Mouse (Mus musculus) testis, postnatal 10 days (tissue): ENCODE measurements around the gene Uba3.

Experiments used
- DNase-seq: peaks from one replicate; pipeline ENCODE4 v3.0.0; 2021; ENCODE audit warnings: low spot score

Gene Uba3

DNA sequence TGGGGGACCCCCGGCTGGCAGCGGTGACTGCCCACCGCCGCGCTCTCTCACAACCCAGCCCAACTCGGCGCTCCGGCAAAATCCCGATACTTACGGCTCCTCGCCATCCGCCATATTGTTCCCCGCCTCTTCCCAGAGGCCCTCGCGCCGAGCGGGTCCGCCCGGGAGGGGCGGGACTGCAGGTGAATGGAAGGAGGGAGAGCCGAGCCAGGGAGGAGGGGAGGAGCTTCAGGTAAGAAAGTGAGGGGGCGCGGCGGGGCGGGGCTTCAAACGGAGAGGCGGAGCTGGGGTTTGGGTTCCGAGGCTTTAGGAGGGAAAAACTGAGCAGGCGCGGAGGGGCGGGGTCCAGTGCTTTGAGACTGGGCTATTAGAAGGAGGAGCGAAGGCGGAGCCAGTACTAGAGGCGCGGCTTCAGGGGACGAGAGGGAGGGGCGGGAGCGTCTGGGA is at the start of gene Uba3:
TSS of gene Uba3 (minus strand) at position 209 of the 447 bp plus-strand sequence.
- peak; percentile 100 for DNase-seq

DNA sequence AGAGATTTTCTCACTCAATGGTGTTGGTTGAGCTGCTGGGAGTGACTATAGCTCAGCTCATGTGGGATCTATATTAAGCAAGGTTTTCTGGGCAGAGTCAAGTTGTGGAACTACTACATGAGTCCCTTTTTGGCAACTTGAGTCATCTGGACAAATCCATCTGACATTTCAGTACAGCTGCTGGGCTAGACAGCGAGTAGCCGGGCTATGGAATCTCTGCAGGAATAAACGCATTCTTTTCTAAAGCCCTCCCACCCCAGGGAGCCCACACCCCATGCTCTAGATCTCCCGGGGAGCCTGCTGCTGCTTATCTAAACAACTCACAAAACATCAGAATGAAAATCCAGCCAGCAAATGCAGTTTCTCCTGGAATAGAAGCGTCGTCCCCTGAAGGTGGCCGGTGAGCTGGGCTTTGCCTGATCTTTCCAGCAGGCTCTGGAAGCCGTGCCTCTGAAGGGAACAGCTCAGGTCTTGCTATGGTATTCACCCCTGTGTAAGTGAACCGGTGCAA is 47.3 kb upstream of the Uba3 start, which contains the start of gene Lmod3:
TSS of gene Lmod3 (minus strand) at position 49 of the 511 bp plus-strand sequence.
- no peak for DNase-seq

- no peak for DNase-seq
Measured at GRCm38 (mm10) chr6:97252086-97252485, 46.6 kb upstream of the Uba3 start.

DNA sequence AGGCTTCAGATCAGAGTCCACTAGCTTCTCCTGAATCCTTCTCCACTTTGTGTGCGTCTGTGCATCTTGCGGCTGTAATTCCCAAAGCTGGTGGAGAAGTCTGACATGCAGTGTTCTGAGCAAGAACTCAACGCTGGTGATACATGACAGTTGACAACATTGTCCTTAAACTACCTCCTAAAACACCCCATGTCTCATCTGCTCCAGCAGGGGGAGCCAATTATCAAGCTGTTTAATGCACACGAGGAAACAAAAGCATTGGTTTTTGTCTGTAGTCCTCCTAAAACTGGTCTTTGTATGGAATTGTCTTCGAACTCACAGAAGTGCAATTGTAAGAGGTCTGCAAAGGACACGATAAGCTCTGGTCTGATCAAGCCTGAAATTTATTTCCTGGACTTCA is 45.5 kb upstream of the Uba3 start:
- peak; percentile 49 for DNase-seq

DNA sequence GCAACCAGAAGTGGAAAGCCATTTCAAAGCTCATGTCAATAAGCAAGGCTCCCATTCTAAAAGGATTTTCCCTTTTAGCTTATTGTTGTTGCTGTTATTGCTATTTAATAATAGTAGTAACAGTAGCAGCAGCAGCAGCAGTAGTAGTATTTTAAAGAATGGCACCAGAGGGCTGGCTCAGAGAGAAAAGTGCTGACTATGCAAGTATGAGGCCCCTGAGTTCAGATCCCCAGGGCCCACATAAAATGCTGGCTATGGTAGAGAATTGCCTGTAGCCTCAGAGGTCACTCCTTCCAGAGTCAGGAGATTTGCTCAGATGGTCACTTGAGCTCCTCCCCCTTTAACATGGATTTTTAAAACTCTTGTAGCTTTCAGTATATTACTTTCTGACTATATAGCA is 39.8 kb upstream of the Uba3 start:
- no peak for DNase-seq

GRCm38 (mm10) chr6:97242522-97242921 is 37.1 kb upstream of the Uba3 start:
- no peak for DNase-seq

DNA sequence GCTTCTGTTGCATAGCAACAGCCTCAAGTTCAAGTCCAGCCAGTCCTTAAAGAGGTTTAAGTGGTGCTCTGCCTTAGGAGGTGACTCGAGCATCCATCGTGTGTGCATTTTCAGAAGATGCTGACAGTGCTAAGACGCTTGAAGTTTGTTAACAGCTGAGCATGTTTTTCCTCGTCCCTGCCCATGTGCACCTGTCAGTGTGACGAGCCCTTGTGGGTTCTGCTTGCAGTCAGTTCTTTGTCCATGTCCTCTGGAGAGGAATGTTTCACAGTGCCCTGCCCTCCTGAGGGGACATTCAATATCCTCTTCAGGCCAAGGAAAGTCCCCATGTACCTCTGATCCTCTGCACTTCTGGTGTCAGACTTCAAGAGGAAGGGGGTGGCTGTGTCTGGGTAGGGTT is 34.6 kb upstream of the Uba3 start:
- DNase-seq: no peak

DNA sequence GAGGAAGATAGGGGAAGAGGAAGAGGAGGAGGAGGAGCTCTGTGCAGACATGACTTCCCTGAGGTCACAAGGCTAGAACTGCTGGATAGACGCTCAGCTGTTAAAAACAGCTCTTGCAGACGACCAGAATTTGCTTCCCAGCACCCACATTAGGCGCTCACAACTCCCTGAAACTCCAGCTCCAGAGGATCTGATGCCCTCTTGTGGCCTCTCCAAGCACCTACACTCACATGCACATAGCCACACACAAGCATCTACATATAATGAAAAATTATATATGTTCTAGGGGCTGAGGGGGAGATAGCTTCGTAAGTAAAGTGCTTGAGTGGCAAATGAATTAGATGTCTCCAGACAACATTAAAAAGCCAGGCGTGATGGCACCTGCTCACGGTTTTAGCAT is 33.9 kb upstream of the Uba3 start:
- no peak for DNase-seq

DNA sequence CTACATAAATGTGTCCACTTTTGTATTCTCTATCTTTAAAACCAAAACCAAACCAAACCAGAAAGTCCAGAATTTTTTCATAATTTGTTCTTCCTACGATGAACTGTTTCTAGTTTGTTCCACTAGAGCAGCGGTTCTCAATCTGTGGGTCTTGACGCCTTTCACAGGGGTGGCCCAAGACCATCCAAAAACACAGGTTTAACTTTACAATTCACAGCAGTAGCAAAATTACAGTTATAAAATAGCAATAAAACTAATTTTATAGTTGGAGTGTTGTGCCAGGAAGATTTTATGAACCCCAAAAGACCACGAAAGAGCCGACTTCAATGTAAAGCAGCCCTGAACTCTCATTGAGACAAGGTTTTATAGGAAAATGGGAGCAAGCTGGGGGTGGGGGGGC is 30.6 kb upstream of the Uba3 start:
- DNase-seq: no peak

GRCm38 (mm10) chr6:97234911-97235668 is 29.6 kb upstream of the Uba3 start:
- no peak for DNase-seq

DNA sequence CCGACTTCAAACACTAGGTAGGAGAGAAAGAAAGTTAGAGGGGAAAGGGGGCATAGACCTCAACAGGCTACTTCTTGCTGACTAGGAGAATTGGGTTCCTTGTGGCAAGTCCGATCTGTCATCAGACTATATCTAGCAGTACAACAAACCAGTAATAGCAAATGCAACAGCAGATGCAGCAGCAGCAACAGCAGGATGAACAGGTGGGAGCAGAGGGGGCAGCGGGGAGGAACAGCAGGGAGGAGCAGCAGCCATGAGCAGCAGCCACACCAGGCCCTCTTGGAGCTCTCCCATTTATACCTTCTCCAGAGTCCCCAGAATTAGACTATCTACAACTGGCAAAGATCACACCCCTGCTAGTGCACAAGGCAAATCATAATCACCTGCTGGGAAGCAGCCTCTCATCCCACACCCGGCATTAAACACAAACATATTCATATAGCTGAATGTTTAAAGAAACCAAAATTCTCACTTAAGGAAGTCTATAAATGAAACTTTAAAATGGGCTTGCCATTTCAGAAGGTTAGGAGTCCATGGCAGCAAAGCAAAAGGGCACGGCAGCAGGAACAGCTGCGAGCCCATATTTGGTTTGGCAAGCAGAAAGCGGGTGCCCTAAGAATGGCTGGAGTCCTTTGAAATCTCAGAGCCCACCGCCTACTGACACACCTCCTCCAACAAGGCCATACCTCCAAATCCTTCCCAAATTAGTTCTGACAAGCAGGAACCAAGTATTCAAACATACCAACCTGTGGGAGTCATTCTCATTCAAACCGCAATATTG is 21.8 kb upstream of the Uba3 start:
- DNase-seq: no peak

DNA sequence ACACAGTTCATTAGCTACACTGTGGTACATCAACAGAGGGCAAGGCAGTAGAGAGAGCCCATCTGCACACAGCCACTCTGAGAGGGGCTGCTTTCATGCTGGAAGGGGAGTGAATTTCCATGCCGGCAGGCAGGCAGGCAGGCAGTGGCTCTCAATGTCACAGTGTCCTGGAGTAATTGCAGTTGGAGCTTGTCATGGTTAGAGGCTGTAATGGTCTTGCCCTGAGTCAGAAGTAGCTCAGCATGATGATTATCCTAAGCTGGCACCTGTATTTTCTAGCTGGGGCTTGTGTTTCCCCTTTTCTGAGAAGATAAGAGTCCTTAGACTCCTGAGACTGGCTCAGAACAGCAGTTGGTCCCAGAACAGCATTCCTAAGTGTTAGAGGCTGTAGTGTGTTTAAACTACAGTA is 20.6 kb upstream of the Uba3 start:
- no peak for DNase-seq

DNA sequence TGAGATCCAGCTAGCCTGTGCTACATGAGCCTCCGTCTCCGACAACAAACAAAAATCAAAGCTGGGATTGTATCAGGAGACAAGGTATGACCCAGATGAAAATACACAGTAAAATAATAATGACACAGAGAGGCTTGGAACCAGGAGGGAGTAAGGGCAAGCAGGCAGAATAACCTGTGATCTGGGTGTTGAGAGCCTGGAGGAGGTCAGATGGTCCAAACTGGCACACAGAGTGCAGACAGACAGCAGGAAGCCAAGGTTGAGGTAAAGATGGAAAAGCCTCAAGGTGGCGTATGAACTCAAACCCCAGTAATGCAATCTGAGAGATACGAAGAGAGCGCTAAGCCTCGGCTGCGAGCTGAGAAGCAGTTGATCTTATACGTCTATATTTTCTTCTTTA is 19.1 kb upstream of the Uba3 start:
- DNase-seq: no peak

DNA sequence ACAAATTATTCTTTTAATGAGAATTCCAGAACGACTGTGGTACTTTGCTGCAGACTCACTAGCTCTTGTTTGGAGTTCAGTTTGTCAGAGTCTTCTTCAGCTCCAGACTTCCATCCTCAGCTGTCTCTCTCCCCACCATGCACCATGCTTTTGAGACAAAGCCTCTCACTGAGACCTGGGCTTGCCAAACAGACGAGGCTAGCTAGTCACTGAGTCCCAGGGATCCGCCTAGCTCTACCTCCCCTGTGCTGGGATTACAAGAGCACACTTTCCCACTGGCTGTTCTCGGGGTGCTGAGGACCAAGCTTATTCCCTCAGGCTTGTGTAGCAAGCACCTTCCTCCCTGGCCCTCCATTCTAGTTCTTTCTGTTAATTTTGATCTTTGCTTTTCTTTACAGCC is 18.1 kb upstream of the Uba3 start:
- DNase-seq: no peak

- no peak for DNase-seq
Measured at GRCm38 (mm10) chr6:97222931-97223467, 17.6 kb upstream of the Uba3 start.

DNA sequence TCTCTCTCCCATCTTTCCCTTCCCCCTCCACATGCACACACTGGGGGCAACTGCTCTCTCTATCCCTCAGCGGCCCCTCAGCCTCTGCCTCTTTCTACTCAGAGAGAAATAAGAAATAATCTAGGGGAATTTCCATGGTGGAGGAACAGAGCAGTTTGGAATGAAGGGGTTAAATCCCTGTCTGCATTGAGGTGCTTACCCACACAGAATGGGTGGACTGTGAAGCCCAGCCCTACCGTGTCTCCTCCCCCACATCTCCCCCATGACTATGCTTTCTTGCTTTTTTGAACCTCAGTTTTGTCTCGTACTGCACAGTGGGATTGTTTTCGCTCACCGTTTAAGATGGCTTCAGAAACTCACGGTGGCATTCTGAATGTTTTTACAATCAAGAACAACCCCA is 16.9 kb upstream of the Uba3 start:
- no peak for DNase-seq

DNA sequence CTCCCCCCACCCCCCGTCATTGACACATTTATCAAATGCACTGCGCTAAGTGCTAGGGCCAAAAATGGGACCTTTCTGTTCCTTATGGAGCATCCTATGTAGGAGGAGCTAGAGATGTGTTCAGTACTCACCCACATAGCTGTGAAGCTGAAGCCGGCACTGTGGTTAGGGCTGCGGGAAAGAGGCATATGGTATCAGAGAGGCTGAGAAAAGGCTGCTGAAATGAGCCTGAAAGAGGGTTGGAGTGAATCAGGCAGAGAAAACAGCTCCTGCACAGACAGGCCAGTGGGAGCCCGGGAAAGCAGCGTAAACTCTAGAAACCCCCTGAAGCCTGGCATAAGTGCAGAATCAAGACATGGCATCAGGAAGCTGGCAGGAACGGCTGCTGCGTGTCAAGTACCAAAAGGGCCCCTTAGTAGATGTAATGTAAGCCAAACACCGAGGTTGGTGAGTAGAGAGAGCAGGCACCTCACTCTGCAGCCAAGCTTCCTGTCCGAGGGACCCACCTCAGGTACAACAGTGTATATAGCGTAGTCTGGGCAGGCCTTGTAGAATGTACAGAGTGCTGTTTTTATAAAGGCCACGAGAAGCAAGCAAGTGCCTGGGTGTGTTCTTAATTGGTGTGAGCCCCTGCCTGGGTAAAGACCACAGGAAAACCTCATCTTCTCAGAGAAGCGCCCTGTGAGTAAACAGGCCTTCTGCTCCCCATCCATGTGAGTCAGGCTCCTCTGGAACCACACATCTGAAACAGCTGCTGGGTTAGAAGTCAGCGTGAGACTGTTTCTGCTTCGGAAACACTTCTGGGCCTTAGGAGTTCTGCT is 16.0 kb upstream of the Uba3 start:
- DNase-seq: no peak

GRCm38 (mm10) chr6:97220672-97221071 is 15.2 kb upstream of the Uba3 start:
- DNase-seq: no peak

GRCm38 (mm10) chr6:97216154-97216821 is 10.8 kb upstream of the Uba3 start:
- no peak for DNase-seq

GRCm38 (mm10) chr6:97211981-97212380 is 6.5 kb upstream of the Uba3 start:
- no peak for DNase-seq

- DNase-seq: no peak
Measured at GRCm38 (mm10) chr6:97210962-97211601, 5.6 kb upstream of the Uba3 start.
